Mouse (Mus musculus): Measurements from ENCODE around the gene Spon2. TPM values are rescaled to one million over a fixed set of nuclear protein-coding genes. Genes with fewer than 3 reads are reported as not detected.

The Spon2 gene
- total RNA-seq (2021) = under 1 TPM; 0.43 to 0.71 TPM

DNA sequence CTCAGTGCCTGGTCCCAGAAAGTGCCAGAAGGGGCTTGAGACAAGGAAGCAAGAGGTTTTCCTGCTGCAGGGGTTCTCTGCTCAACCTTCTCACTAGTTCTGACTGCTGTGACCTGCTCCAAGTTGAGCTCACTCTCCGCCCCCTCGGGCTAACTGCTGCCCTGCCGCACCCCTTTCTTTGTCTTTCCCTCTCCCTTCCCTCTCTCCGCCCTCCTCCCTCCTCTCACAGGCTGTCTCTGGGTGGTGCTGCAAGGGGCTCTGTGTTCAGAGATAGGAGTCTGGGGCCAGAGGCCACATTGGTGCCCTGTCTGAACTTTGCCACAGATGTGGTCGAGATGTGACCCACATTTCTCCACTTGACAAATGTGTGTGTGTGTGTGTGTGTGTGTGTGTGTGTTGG is at the start of gene Spon2:
Spon2 (minus strand) TSS at position 375 of the 400 bp plus-strand sequence.
- intact Hi-C loops (cut with DNase I) = no loop called here
- DNase-seq (ENCODE audit: extremely low spot score in 1 of 2, low spot score in 2 of 2) = peak in 1 of 2 experiments; percentile 50

DNA sequence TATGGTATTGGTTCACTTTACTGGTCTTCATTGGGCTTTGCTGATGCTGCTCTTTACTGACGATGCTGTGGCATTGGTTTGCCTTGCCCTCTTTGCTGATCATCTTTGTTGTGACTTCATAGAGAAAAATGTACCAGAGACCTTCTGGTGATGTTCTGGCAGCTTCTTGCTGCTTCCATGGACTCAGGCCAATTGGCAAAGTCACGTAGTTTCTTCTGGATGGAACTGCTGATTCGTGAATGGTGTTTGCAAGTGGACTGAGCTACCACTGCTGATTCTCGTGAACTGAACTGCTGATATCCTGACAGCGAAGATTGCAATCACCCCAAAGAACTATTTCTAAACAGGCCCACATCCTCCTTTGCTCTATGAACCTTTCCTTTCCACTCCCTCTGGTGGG is 36.2 kb upstream of the Spon2 start:
- intact Hi-C loops (cut with DNase I) = no loop called here
- no peak for DNase-seq (ENCODE audit: extremely low spot score in 1 of 2, low spot score in 2 of 2)

DNA sequence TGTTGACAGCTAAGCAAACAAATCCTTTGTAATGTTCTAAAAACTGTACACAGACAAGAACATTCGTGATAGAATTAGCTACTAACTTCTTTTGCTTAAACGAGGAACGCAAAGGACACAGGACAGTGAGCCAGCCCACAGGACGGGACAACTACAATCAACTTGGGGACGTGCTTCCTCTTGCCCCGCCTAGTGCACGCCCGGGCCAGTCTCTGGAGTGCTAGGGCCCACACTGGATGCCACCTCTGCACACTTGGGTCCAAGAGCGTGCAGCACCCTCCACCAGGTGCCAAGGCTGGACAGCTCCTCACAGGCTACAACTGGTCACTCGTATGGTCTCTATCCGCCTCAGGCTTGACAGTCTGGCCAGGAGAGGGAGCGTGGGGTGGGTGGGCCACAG is 29.9 kb upstream of the Spon2 start:
- intact Hi-C loops (cut with DNase I) = loop anchor here (5.0 kb wide), 1 partner anchor 46 kb away; no protein-coding TSS in a partner anchor
- DNase-seq (ENCODE audit: extremely low spot score in 1 of 2, low spot score in 2 of 2) = no peak

DNA sequence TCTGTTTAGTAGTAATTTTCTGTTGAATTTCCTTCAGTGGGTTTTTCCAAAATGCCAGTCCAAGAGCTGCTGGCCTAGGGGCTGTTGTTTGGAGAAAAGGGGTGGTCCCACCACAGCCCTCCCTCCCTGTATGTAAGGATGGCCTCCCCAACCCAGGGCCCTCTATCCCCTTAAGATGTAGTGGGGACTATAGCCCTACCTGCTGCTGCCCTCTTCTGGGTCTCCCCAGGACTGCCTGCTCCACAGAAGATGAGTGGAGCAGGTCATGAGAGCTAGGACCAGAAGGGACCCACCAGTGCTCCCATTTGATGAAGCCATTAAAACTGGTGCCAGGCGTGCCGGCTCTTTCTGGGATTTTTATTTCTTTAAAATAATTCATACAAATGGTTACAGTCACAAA is 29.1 kb upstream of the Spon2 start:
- intact Hi-C loops (cut with DNase I) = loop anchor here (5.0 kb wide), 1 partner anchor 45 kb away; no protein-coding TSS in a partner anchor
- peak in 1 of 2 experiments; percentile 52 for DNase-seq (ENCODE audit: extremely low spot score in 1 of 2, low spot score in 2 of 2)

DNA sequence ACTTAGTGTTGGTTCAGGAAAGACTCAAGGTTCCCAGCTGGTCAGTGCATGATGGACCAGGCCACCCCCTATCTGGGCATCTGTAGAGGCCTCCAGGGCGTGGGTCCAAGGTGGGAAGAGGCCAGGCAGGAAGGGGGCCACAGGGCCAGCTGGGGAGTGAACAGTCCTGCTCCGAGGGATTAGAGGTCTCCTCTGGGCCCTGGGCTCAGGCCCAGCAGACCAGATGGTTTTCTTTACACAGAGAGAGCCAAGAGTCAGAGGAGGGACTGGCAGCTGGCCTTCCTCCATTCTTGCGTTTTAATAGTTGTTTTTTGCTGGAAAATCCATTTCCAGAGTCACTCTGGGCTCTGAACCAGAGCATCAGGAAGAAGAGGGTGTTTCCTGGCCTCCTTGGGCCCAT is 27.4 kb upstream of the Spon2 start:
- intact Hi-C loops (cut with DNase I) = loop anchor here (5.0 kb wide), 1 partner anchor 43 kb away; no protein-coding TSS in a partner anchor
- peak; percentile 46 to 53 for DNase-seq (ENCODE audit: extremely low spot score in 1 of 2, low spot score in 2 of 2)

DNA sequence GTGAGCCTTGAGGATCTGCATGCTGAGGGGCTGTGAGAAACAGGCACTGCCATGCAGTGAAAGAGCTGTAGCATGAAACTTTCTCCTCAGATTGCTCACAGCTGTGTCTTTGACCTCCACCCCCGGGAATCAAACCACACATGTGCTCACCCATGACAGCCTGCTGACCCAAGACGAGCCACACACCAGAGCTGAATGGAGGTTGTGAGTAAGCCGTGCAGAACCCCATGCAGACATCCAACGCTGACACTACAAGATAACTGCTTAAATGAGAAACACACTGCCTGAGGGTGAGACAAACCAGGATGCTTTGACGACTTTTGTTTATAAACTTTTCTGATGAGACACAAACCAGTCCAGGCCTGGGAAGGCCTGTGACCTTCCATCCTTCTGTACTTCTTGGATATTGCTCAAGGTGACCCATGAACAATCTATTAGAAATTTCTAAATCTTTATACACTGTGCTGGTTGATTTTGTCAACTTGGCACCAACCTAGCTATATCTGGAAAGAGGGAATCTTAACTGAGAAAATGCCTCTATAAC is 26.2 kb upstream of the Spon2 start:
- no peak for DNase-seq (ENCODE audit: extremely low spot score in 1 of 2, low spot score in 2 of 2)
- intact Hi-C loops (cut with DNase I) = no loop called here

DNA sequence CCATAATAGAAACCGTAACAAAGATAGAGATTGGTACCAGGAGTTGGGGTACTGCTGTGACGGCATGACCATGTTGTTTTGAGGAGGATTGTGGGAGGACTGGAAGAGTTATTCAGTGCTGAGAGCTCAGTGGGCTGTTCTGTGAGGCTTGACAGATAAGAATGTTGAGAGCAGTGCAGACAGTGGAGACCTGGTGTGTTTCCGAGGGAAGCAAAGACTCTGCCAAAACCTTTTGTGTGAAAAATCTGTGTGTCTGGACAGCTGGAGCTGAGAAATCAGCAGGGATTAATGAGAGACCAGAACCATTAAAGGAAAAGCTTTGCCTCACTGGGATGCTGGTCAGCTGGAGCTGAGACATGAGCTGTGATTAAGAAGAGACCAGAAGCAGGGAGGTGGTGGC is 21.7 kb upstream of the Spon2 start:
- no peak for DNase-seq (ENCODE audit: extremely low spot score in 1 of 2, low spot score in 2 of 2)
- intact Hi-C loops (cut with DNase I) = no loop called here

DNA sequence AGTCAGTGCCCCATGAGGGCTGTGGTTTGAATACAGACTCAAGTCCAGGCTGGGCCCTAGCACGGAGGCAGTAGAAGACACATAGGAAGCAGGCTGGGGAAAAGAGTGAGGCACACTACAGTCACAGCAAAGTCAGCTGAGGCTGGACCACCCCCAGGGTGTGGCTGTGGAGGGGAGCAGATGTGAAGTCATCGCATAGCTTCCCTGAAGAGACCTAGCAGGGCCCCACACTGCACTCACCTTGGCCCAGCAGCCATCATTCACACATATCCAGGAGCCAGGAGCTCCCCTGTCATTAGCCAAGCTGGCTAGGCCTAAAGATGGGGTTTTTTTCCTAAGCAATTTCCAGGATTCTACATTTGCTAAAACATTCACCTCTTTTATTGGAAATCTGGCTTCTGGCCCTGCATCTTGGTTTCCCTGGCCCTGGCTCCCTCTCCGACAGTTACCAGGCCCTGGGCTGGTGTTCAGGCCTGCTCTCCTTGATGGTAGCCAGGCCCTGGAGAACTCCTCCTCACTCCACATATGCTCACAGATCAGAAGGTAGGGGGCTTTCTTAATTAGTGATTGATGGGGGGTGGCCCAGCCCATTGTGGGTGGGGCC is 21.0 kb upstream of the Spon2 start:
- intact Hi-C loops (cut with DNase I) = no loop called here
- DNase-seq (ENCODE audit: extremely low spot score in 1 of 2, low spot score in 2 of 2) = no peak

DNA sequence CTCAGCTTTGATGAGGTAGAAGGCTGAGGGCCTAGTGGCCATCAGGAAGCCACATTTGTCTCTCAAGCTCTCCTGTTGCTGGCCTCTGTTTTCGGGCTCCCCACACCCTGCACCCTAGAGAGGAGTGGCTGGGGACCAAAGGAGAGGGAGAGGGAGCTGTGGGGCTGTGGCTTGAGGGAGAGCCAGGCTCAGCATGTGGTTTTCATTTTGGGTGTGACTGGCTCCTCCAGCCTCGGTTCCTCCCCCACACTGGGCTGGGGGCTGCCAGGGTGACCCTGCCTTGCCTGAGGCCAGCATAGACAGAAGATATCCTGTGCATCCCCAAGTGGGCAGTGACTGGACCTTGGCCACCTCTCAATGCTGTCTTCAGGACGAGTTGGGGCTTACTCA is 20.0 kb upstream of the Spon2 start:
- no peak for DNase-seq (ENCODE audit: extremely low spot score in 1 of 2, low spot score in 2 of 2)
- intact Hi-C loops (cut with DNase I) = no loop called here

DNA sequence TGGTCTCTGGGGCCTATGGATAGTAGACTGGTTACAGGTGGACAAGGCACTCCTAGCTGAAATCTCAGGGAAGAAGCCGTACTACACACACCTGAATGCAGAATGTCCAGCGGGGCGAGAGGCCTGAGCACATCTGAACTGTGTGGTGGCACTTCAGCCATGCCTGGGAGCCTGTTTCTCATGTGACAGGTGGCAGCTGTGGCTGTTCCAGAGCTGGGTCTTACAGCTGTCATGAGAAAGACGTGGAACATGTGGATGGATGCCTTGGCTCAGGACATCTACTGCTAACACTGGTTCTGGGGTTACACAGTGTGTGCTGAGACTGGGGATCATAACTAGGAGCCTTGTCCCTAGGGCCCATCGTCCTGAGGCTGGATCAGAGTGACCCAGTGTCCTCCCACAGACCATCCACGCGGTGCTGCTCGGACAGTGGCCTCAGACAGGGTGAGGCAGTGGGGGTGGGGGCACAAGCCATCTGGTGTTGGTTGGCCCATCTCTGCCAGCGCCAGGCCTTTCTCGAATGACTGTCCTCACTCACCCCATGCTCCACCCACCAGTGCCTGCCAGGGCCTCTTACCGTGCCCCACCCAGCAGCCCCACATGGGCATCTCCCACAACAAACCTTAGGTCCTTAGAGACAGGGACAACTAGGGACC is 19.5 kb upstream of the Spon2 start:
- intact Hi-C loops (cut with DNase I) = no loop called here
- DNase-seq (ENCODE audit: extremely low spot score in 1 of 2, low spot score in 2 of 2) = no peak

DNA sequence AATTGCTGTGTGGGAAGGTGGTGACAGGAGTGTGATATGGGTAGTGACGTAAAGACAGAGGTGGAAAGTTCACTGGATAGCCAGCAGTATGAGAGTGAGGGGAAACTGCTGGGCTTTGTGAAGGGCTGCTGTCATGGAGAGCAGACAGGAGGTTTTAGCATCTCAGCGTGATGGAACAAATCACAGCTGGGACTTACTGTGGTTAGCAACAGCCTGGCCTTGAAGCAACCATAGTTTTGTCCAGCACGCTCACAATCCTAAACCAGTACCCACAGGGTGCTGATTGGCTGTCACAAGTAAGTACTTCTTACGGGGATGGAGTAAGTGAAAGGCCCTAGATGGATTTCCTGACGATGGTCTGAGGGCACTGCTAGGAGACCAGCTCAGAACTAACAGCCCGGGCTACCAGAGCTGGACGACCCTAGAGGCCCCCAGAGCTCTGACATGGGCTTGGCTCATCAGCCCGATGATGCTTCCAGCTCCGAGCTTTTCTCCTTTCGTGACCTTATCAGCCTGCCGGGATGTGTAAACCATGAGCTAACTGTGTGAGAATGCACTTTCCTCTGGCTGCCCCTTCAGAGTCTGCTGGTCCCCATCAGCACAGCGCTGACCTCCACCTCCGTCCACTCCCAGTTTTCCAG is 16.3 kb upstream of the Spon2 start:
- intact Hi-C loops (cut with DNase I) = no loop called here
- no peak for DNase-seq (ENCODE audit: extremely low spot score in 1 of 2, low spot score in 2 of 2)

DNA sequence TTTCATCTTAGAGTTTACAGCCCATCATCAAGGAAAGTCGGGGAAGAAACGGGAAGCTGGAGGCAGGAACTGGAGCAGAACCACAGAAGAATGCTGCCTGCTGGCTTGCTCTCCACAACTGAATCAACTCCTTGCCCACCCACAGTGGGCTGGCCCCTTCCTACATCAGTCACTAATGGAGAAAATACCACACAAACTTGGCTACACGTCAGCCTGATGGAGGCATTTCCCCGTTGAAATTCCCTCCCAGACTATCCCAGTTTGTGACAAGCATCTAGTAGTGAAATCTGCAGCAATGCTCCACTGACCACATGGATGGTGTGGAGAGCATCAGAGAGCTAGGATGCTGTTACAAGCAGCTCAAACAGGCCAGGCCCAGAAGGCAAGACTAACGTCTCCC is 14.5 kb upstream of the Spon2 start:
- intact Hi-C loops (cut with DNase I) = no loop called here
- no peak for DNase-seq (ENCODE audit: extremely low spot score in 1 of 2, low spot score in 2 of 2)

DNA sequence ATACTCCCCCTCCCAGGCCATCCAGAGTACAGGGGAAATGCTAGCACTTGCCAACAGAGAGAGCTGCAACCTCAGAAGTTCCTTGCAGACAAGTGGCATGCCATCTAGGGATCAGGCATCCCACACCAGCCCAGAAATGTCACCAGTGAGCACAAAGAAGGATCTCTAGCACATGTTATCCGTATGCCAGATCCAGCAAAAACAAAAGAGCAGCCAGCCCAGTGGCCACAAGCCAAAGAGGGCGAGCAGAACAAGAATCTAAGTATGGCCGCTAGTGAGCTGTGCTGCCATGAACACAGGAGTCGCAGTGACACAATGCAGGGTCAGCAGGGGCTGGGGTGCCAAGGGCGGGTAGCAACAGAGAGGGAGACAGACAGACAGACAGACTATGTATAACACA is 12.0 kb upstream of the Spon2 start:
- intact Hi-C loops (cut with DNase I) = no loop called here
- no peak for DNase-seq (ENCODE audit: extremely low spot score in 1 of 2, low spot score in 2 of 2)

DNA sequence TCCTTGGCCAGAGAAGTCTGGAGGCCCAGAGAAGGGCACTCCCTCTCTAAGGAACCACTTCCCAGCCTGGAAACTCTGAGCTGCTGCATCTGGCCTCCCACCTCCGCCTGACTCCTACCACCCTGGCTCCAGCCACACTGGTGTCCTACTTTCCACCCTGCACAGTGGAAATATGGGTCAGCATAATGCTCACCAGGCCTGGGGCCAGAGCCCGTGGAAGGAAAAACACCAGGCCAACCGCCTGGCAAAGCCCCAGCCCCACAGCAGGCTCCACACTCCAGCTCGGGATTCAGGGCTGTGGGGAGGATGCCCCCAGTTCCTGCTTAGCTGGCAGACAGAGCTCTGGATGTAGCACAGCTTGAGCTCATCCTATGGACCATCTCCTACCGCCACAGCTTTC is 10.2 kb upstream of the Spon2 start:
- intact Hi-C loops (cut with DNase I) = no loop called here
- peak in 1 of 2 experiments; percentile 72 for DNase-seq (ENCODE audit: extremely low spot score in 1 of 2, low spot score in 2 of 2)

DNA sequence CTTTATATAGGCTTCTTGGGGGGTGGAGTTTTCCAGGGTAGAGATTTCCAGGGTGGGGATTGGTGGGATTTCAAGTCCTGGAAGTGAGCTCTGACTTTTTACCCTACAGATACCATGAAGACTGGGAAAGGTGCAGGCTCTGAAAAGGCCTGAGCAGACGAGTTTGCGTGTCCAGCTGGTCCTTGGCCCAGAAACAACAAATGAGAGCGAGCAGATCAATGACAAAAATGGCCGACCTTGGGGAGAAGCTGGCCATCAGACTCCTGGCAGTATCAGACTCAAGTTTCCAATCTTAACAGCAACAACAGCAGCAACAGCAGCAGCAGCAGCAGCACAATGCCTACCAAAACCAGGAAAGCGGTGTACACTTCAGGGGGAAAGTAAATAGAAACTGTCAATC is 7.4 kb upstream of the Spon2 start:
- intact Hi-C loops (cut with DNase I) = no loop called here
- no peak for DNase-seq (ENCODE audit: extremely low spot score in 1 of 2, low spot score in 2 of 2)

DNA sequence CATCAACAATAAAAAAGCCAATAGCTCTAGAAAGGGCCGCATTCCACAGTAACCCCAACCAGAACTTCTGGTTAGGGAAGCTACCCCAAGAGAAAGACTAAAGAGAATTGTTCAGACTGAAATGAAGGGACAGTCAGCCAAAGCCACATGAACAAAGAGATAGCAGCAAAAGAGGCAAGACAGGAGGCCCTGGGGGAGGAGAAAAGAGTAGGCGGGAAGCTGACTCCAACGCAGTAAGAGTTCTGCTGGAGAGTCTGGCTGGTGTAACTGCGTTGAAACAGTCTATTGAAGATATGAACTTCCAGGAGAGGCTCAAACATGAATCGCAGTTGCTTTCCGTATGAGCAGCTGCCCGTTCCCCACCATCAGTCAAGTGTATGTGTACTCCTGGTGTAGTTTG is 6.2 kb upstream of the Spon2 start:
- intact Hi-C loops (cut with DNase I) = no loop called here
- DNase-seq (ENCODE audit: extremely low spot score in 1 of 2, low spot score in 2 of 2) = no peak

DNA sequence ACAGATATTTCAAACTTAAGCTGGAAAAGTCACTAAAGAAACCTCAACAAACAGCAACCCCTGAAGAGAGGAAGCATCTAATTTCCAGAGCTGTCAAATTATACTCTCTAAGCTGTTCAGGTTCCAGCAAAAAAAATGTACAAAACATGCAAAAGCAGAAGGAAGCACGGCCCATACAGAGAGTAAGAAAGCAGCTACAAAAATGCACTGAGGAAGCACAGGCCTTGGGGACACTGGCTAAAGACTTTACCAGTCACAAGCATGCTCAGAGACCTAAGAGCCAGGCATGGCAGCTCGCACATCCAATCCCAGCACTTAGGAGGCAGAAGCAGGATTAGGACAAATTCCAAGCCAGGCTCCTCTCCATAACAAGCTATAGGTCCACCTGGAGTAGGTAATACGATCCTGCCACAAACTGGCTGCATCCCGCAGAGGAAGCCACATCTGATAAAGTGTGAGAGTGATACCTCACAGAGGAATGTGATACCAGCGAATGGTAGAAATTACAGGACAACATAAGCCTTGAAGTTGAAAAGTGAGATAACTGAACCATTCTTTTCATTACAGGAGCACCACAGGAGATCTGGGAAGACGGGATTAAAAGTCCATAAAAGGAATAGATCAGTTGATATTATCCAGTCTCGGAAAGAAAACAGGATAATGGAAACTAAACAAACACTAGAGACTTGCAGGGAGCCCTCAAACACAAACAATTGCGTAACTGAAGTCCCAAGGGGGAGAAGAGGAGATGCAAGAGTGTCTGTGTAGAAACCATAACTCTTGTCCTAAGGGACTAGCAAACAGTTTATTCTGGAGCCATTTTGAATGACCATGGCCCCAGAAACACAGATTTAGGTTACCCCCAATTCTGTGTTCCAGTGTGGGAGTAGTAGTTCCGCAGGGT is 4.8 kb upstream of the Spon2 start:
- intact Hi-C loops (cut with DNase I) = no loop called here
- DNase-seq (ENCODE audit: extremely low spot score in 1 of 2, low spot score in 2 of 2) = no peak

DNA sequence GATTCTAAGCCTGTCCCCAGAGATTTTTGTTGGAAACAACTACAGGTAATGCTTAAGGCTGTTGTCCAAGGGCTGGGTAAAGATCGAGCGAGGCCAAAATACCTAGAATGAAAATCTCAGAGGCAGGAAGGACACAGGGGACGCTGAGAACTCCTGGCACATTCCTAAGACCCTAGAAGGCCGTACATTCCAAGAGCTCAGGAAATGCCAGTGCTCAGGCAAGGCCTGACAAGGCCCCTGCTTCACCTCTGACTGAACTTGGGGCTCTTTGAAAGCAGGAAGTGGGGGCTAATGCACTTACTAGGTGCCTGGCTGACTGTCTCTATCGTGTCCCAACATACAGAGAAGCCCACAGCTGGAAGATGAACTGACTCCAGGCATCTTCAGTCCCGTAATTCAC is 4.1 kb upstream of the Spon2 start:
- no peak for DNase-seq (ENCODE audit: extremely low spot score in 1 of 2, low spot score in 2 of 2)
- intact Hi-C loops (cut with DNase I) = no loop called here
